Mouse (Mus musculus) frontal cortex, postnatal 36 days (tissue): ENCODE results near the gene Sbk1.
A peak's percentile ranks its signal among the peaks of the same experiment; 100 is the strongest.

Experiments used
- DNase-seq, 2 experiments: peaks; one replicate each; pipeline ENCODE4 v3.0.0; 2022; ENCODE audit warnings: low spot score in 2 of 2

Gene Sbk1

GRCm38 (mm10) chr7:126271712-126272683, at the start of gene Sbk1:
Gene Sbk1 (plus strand): TSS chr7:126272619.
- DNase-seq: peak; percentile 94 to 95

GRCm38 (mm10) chr7:126222753-126223152, 49.7 kb upstream of the Sbk1 start:
- no peak for DNase-seq

GRCm38 (mm10) chr7:126226136-126226535, 46.3 kb upstream of the Sbk1 start:
- DNase-seq: no peak

- no peak for DNase-seq
Observed at GRCm38 (mm10) chr7:126230357-126231148, 41.9 kb upstream of the Sbk1 start.

GRCm38 (mm10) chr7:126232345-126233071, 39.9 kb upstream of the Sbk1 start:
- no peak for DNase-seq

- DNase-seq: no peak
Observed at GRCm38 (mm10) chr7:126234611-126235010, 37.8 kb upstream of the Sbk1 start.

GRCm38 (mm10) chr7:126236083-126236793, 36.2 kb upstream of the Sbk1 start:
- peak; percentile 38 to 75 for DNase-seq

- DNase-seq: peak; percentile 37 to 65
Observed at GRCm38 (mm10) chr7:126236794-126237192, 35.6 kb upstream of the Sbk1 start.

GRCm38 (mm10) chr7:126240814-126241360, 31.5 kb upstream of the Sbk1 start:
- DNase-seq: no peak

GRCm38 (mm10) chr7:126244168-126244750, 28.2 kb upstream of the Sbk1 start:
- no peak for DNase-seq

- DNase-seq: no peak
Observed at GRCm38 (mm10) chr7:126248088-126248487, 24.3 kb upstream of the Sbk1 start.

GRCm38 (mm10) chr7:126248641-126249141, 23.7 kb upstream of the Sbk1 start:
- no peak for DNase-seq

- DNase-seq: no peak
Observed at GRCm38 (mm10) chr7:126249146-126249545, 23.3 kb upstream of the Sbk1 start.

GRCm38 (mm10) chr7:126249986-126250385, 22.4 kb upstream of the Sbk1 start:
- no peak for DNase-seq

GRCm38 (mm10) chr7:126250481-126250880, 21.9 kb upstream of the Sbk1 start:
- DNase-seq: no peak

GRCm38 (mm10) chr7:126251698-126252097, 20.7 kb upstream of the Sbk1 start:
- no peak for DNase-seq

GRCm38 (mm10) chr7:126252230-126252629, 20.2 kb upstream of the Sbk1 start:
- no peak for DNase-seq

GRCm38 (mm10) chr7:126260280-126261210, 11.9 kb upstream of the Sbk1 start:
- DNase-seq: peak; percentile 75 to 82

- no peak for DNase-seq
Observed at GRCm38 (mm10) chr7:126261823-126262222, 10.6 kb upstream of the Sbk1 start.
